Mouse (Mus musculus): Measurements from ENCODE around the gene Cdh1. TPM values are rescaled to one million over a fixed set of nuclear protein-coding genes. Genes with fewer than 3 reads are reported as not detected.

Gene Cdh1
- polyA plus RNA-seq, 2 experiments, result 11.4 to 14.8 TPM

- DNase-seq (ENCODE audit: low read depth in 3 of 3, low spot score in 3 of 3) (peak in 1 of 3 experiments; percentile 10), ATAC-seq (ENCODE audit: insufficient read depth) (no peak)
- Histone ChIP-seq H3K27me3 (ENCODE audit: control insufficient read depth, insufficient read depth, low read length) (no peaks in the 10 kb centered on the region), H3K36me3 (replicated peaks; ENCODE audit: control insufficient read depth, insufficient read depth, low read depth) (no peaks in the 10 kb centered on the region), H3K9me3 (ENCODE audit: control insufficient read depth, low read length) (no peaks in the 10 kb centered on the region), H3K4me2 (ENCODE audit: low read depth) (no peak overlapping the region), H3K4me3 (ENCODE audit: insufficient read depth in 1 of 2, low read depth in 2 of 2, low read length in 2 of 2) (no peak overlapping the region), H3K4me1 (replicated peaks; ENCODE audit: control insufficient read depth in 2 of 2, insufficient read depth in 2 of 2, low read length in 1 of 2) (no peaks in the 10 kb centered on the region), H3K9ac (replicated peaks) (no peak overlapping the region), H3K27ac (no peak overlapping the region)
- peak; percentile 46 for TF ChIP-seq CTCF (IDR thresholded peaks at IDR 0.05; ENCODE audit: low read depth)
- TF ChIP-seq EP300 (IDR thresholded peaks at IDR 0.05; ENCODE audit: low read depth), result no peak
- 60% methylated on average over 8 of the region's 8 CpGs for WGBS (ENCODE audit: insufficient replicate concordance)
Measured at GRCm38 (mm10) chr8:106674894-106675293, 71.7 kb downstream of the Cdh1 start.

DNA sequence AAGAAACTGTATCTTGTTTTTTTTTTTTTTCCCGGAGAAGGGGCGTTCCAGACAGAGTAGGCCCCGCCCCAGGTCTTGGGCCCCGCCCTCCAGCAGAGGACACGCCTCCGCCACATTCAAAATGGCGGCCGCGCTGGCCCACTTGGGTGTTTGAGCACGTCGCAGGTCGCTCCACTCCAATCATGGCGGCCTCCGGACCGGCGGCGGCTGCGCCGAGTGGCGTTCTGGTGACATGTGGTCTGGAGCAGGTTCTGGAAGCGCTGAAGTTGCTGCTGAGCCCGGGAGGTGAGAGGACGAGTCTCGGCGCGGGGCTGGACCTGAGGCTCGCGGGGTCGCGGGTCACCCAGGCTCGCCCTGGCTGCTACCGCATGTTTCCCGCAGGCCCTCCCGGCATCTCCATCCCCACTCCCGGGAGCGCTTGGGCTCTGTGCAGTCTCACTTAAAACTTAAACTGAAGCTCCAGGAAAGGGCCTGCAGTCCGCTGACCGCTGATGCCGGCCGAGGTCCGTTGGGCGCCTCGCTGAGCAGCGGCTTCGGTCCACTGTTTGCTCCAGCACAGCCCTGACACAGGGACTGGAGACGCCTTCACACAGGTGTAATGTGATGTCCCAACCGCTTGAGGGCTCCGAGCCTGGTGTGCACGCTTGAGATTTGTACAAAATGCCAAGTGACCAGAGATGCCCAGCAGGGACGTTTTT is 80.0 kb downstream of the Cdh1 start, which contains the start of gene Tango6:
Gene Tango6 (plus strand): TSS at position 98 of the 698 bp plus-strand sequence.
- peak; percentile 94 for ATAC-seq (ENCODE audit: insufficient read depth)
- Histone ChIP-seq H3K36me3 (replicated peaks; ENCODE audit: control insufficient read depth, insufficient read depth, low read depth) (no peaks in the 10 kb centered on the region), H3K27ac (peak within 1 kb of the TSS; percentile 10), H3K4me3 (ENCODE audit: insufficient read depth in 1 of 2, low read depth in 2 of 2, low read length in 2 of 2) (peak within 1 kb of the TSS; percentile 65 to 88), H3K27me3 (ENCODE audit: control insufficient read depth, insufficient read depth, low read length) (no peaks in the 10 kb centered on the region), H3K9ac (replicated peaks) (peak within 1 kb of the TSS; percentile 77), H3K9me3 (ENCODE audit: control insufficient read depth, low read length) (no peaks in the 10 kb centered on the region), H3K4me1 (replicated peaks; ENCODE audit: control insufficient read depth in 2 of 2, insufficient read depth in 2 of 2, low read length in 1 of 2) (peaks cover 4 to 7% of the 10 kb centered on the region in 2 experiments; a peak in 3 of 4 replicates), H3K4me2 (ENCODE audit: low read depth) (peak within 1 kb of the TSS; percentile 77)
- peak; percentile 64 to 74 (median 70) for DNase-seq (ENCODE audit: low read depth in 3 of 3, low spot score in 3 of 3)
- TF ChIP-seq EP300 (IDR thresholded peaks at IDR 0.05; ENCODE audit: low read depth) (no peak), CTCF (IDR thresholded peaks at IDR 0.05; ENCODE audit: low read depth) (peak; percentile 88)
- WGBS (ENCODE audit: insufficient replicate concordance), result under 1% methylated on average over 50 of the region's 50 CpGs

GRCm38 (mm10) chr8:106684387-106684786 is 81.2 kb downstream of the Cdh1 start:
- no peaks in the 10 kb centered on the region for H3K9me3 ChIP-seq (ENCODE audit: control insufficient read depth, low read length)
- 85% methylated on average over 4 of the region's 4 CpGs for WGBS (ENCODE audit: insufficient replicate concordance)
- H3K4me1 ChIP-seq (replicated peaks; ENCODE audit: control insufficient read depth in 2 of 2, insufficient read depth in 2 of 2, low read length in 1 of 2), result peaks cover 4 to 7% of the 10 kb centered on the region in 2 experiments; a peak in 3 of 4 replicates
- H3K4me2 ChIP-seq (ENCODE audit: low read depth), result no peak overlapping the region
- H3K4me3 ChIP-seq (ENCODE audit: insufficient read depth in 1 of 2, low read depth in 2 of 2, low read length in 2 of 2), result no peak overlapping the region
- no peak for DNase-seq (ENCODE audit: low read depth in 3 of 3, low spot score in 3 of 3)
- H3K36me3 ChIP-seq (replicated peaks; ENCODE audit: control insufficient read depth, insufficient read depth, low read depth), result no peaks in the 10 kb centered on the region
- ATAC-seq (ENCODE audit: insufficient read depth), result no peak
- no peak overlapping the region for H3K9ac ChIP-seq (replicated peaks)
- H3K27me3 ChIP-seq (ENCODE audit: control insufficient read depth, insufficient read depth, low read length), result no peaks in the 10 kb centered on the region
- no peak for TF ChIP-seq EP300 (IDR thresholded peaks at IDR 0.05; ENCODE audit: low read depth)
- H3K27ac ChIP-seq, result no peak overlapping the region

DNA sequence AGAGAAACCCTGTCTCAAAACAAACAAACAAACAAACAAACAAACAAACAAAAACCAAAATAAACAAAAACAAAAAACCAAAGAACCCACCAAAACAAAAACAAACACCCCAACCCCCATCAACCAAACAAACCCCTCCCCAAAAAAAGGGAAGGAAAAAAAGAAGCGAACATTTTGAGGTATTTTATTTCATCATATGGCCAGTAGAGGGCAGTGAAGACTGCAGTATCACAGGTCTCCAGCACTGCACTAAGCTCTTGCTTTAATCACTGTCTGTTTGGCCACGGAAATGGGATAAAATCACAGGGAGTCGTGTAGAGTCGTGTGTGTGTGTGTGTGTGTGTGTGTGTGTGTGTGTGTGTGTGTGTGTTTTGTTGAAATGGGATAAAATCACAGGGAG is 84.3 kb downstream of the Cdh1 start:
- no peaks in the 10 kb centered on the region for H3K27me3 ChIP-seq (ENCODE audit: control insufficient read depth, insufficient read depth, low read length)
- DNase-seq (ENCODE audit: low read depth in 3 of 3, low spot score in 3 of 3) (peak in 1 of 3 experiments; percentile 26), ATAC-seq (ENCODE audit: insufficient read depth) (no peak)
- no peaks in the 10 kb centered on the region for H3K9me3 ChIP-seq (ENCODE audit: control insufficient read depth, low read length)
- H3K9ac ChIP-seq (replicated peaks), result no peak overlapping the region
- 4% methylated on average over 4 of the region's 4 CpGs for WGBS (ENCODE audit: insufficient replicate concordance)
- peaks cover 4 to 7% of the 10 kb centered on the region in 2 experiments; a peak in 3 of 4 replicates for H3K4me1 ChIP-seq (replicated peaks; ENCODE audit: control insufficient read depth in 2 of 2, insufficient read depth in 2 of 2, low read length in 1 of 2)
- no peak overlapping the region for H3K4me2 ChIP-seq (ENCODE audit: low read depth)
- H3K36me3 ChIP-seq (replicated peaks; ENCODE audit: control insufficient read depth, insufficient read depth, low read depth), result no peaks in the 10 kb centered on the region
- H3K4me3 ChIP-seq (ENCODE audit: insufficient read depth in 1 of 2, low read depth in 2 of 2, low read length in 2 of 2), result no peak overlapping the region
- H3K27ac ChIP-seq, result no peak overlapping the region
- TF ChIP-seq CTCF (IDR thresholded peaks at IDR 0.05; ENCODE audit: low read depth) (peak; percentile 75), EP300 (IDR thresholded peaks at IDR 0.05; ENCODE audit: low read depth) (no peak)

- Histone ChIP-seq H3K4me1 (replicated peaks; ENCODE audit: control insufficient read depth in 2 of 2, insufficient read depth in 2 of 2, low read length in 1 of 2) (no peaks in the 10 kb centered on the region), H3K36me3 (replicated peaks; ENCODE audit: control insufficient read depth, insufficient read depth, low read depth) (peaks cover 2% of the 10 kb centered on the region; the same call in 1 of the 2 replicates), H3K9me3 (ENCODE audit: control insufficient read depth, low read length) (no peaks in the 10 kb centered on the region), H3K4me2 (ENCODE audit: low read depth) (no peak overlapping the region), H3K27me3 (ENCODE audit: control insufficient read depth, insufficient read depth, low read length) (no peaks in the 10 kb centered on the region), H3K9ac (replicated peaks) (no peak overlapping the region), H3K27ac (no peak overlapping the region), H3K4me3 (ENCODE audit: insufficient read depth in 1 of 2, low read depth in 2 of 2, low read length in 2 of 2) (no peak overlapping the region)
- WGBS (ENCODE audit: insufficient replicate concordance), result 68% methylated on average over 3 of the region's 3 CpGs
- ATAC-seq (ENCODE audit: insufficient read depth), result no peak
- TF ChIP-seq EP300 (IDR thresholded peaks at IDR 0.05; ENCODE audit: low read depth), result no peak
- no peak for TF ChIP-seq CTCF (IDR thresholded peaks at IDR 0.05; ENCODE audit: low read depth)
- DNase-seq (ENCODE audit: low read depth in 3 of 3, low spot score in 3 of 3), result no peak
Measured at GRCm38 (mm10) chr8:106697748-106698248, 94.6 kb downstream of the Cdh1 start.

Data from liver, embryonic 14.5 days (tissue).